Mouse (Mus musculus): ENCODE results near the gene Ambp. TPM values are rescaled to one million over a fixed set of nuclear protein-coding genes. Genes with fewer than 3 reads are reported as not detected.

The Ambp gene
- polyA plus RNA-seq, 1 experiment from 2014 or later, result 2.3 TPM

Other genes with a start within 250 kb of the Ambp start
- 26.7 TPM in 2 replicates for gene Zfp618, start 189.2 kb downstream of the Ambp start, polyA plus RNA-seq (2015; fragmentation: Nextera tagmentation; extraction: Ambion mirVana)
- 4.8 and 5.4 TPM in 2 replicates for gene Kif12, start 17.3 kb upstream of the Ambp start, polyA plus RNA-seq (2015; fragmentation: Nextera tagmentation; extraction: Ambion mirVana)
- 16.4 and 18.3 TPM in 2 replicates for gene Col27a1, start 59.2 kb upstream of the Ambp start, polyA plus RNA-seq (2015; fragmentation: Nextera tagmentation; extraction: Ambion mirVana)
- 0.48 TPM in 1 of 2 replicates, not detected in the other for gene Orm1, start 189.8 kb upstream of the Ambp start, polyA plus RNA-seq (2015; fragmentation: Nextera tagmentation; extraction: Ambion mirVana)
- not detected in 2 replicates for gene Orm3, start 201.4 kb upstream of the Ambp start, polyA plus RNA-seq (2015; fragmentation: Nextera tagmentation; extraction: Ambion mirVana)
- gene Orm2, start 207.7 kb upstream of the Ambp start, polyA plus RNA-seq (2015; fragmentation: Nextera tagmentation; extraction: Ambion mirVana), result not detected in 2 replicates
- gene Akna, start 248.6 kb upstream of the Ambp start, polyA plus RNA-seq (2015; fragmentation: Nextera tagmentation; extraction: Ambion mirVana), result 10.2 and 10.6 TPM in 2 replicates

Data from lung, embryonic 16.5 days (tissue).